Mouse (Mus musculus) liver, embryonic 16.5 days (tissue): ENCODE data around the gene Ogdh. TPM values are rescaled to one million over a fixed set of nuclear protein-coding genes. Genes with fewer than 3 reads are reported as not detected.

Experiments
- ATAC-seq: fragments of 200-750 bp; cut with Nextera tagmentation; 2 replicates; pipeline ENCODE4 v1.8.0; 2017; ENCODE audit warnings: low read depth, mild to moderate bottlenecking, moderate number of reproducible peaks, moderate library complexity
- H3K27ac ChIP-seq: fragments of 300-500 bp; sonication (generic); 2 replicates; pipeline ENCODE4 v1.5.1; 2014; ENCODE audit warnings: mild to moderate bottlenecking, low read length
- H3K27me3 ChIP-seq: fragments of 300-500 bp; sonication (generic); 2 replicates; pipeline ENCODE4 v1.6.1; 2014; ENCODE audit warnings: low read depth, low read length, mixed read lengths; ENCODE audit not compliant: control insufficient read depth, insufficient read depth
- H3K36me3 ChIP-seq: fragments of 300-500 bp; sonication (generic); 2 replicates; pipeline ENCODE4 v1.6.1; 2014; ENCODE audit warnings: mild to moderate bottlenecking; ENCODE audit not compliant: control insufficient read depth, insufficient read depth
- H3K4me1 ChIP-seq: fragments of 300-500 bp; sonication (generic); 2 replicates; pipeline ENCODE4 v1.6.1; 2014; ENCODE audit warnings: low read depth, low read length, mixed read lengths; ENCODE audit not compliant: control insufficient read depth
- H3K4me2 ChIP-seq: fragments of 300-500 bp; sonication (generic); 2 replicates; pipeline ENCODE4 v1.6.1; 2014; ENCODE audit warnings: low read depth, low read length, mixed read lengths
- H3K4me3 ChIP-seq: fragments of 300-500 bp; sonication (generic); 2 replicates; pipeline ENCODE4 v1.5.1; 2014; ENCODE audit warnings: low read depth, mild to moderate bottlenecking, low read length
- H3K9ac ChIP-seq: fragments of 300-500 bp; sonication (generic); 2 replicates; pipeline ENCODE4 v1.6.1; 2014; ENCODE audit warnings: low read depth, low read length
- H3K9me3 ChIP-seq: fragments of 300-500 bp; sonication (generic); replicated peaks from 2 replicates; pipeline ENCODE4 v1.6.1; 2016; ENCODE audit warnings: low read length; ENCODE audit not compliant: control insufficient read depth
- WGBS: fragments of 180-500 bp; shearing (Covaris S2); extraction: QIAGEN DNeasy Blood & Tissue Kit; methylation state at CpG from one replicate; pipeline ENCODE4 v1.1.7; 2014; ENCODE audit not compliant: insufficient replicate concordance; 5-methylcytosine and 5-hydroxymethylcytosine counted together
- microRNA-seq: library from miRNA; unstranded; fragments of <30 nt; microRNA quantifications from one replicate; pipeline ENCODE4, GENCODE M21; 2016
- polyA plus RNA-seq: library from polyadenylated mRNA; unstranded; fragments of >200 nt; fragmentation: Nextera tagmentation; extraction: Ambion mirVana; gene quantifications from 2 replicates; pipeline ENCODE4 v1.2.1, GENCODE M21; 2015

The Ogdh gene
- polyA plus RNA-seq, 1 experiment from 2014 or later, result 93.8 TPM

GRCm38 (mm10) chr11:6403830-6404405 lies 112.5 kb downstream of the Ogdh start:
- Histone ChIP-seq H3K27ac (no peak overlapping the region), H3K4me1 (peaks cover 5% of the 10 kb centered on the region; the same call in 1 of the 2 replicates), H3K27me3 (no peaks in the 10 kb centered on the region), H3K9ac (no peak overlapping the region), H3K36me3 (peaks cover 40% of the 10 kb centered on the region), H3K9me3 (no peaks in the 10 kb centered on the region), H3K4me2 (no peak overlapping the region), H3K4me3 (no peak overlapping the region)
- no peak for ATAC-seq
- WGBS, result 88% methylated on average over 5 of the region's 5 CpGs

GRCm38 (mm10) chr11:6404699-6405566 lies 113.5 kb downstream of the Ogdh start:
- Histone ChIP-seq H3K27ac (no peak overlapping the region), H3K9ac (no peak overlapping the region), H3K4me2 (no peak overlapping the region), H3K4me3 (no peak overlapping the region), H3K9me3 (no peaks in the 10 kb centered on the region), H3K4me1 (peaks cover 5% of the 10 kb centered on the region; the same call in 1 of the 2 replicates), H3K27me3 (no peaks in the 10 kb centered on the region), H3K36me3 (peaks cover 36% of the 10 kb centered on the region)
- no peak for ATAC-seq
- 80% methylated on average over 9 of the region's 9 CpGs for WGBS

GRCm38 (mm10) chr11:6405591-6406081 lies 114.2 kb downstream of the Ogdh start:
- Histone ChIP-seq H3K4me2 (no peak overlapping the region), H3K27me3 (no peaks in the 10 kb centered on the region), H3K27ac (no peak overlapping the region), H3K9ac (no peak overlapping the region), H3K4me3 (no peak overlapping the region), H3K4me1 (peaks cover 5% of the 10 kb centered on the region; the same call in 1 of the 2 replicates), H3K36me3 (peaks cover 36% of the 10 kb centered on the region), H3K9me3 (no peaks in the 10 kb centered on the region)
- 77% methylated on average over 4 of the region's 4 CpGs for WGBS
- ATAC-seq, result no peak

Small RNA genes lying within 50 kb of the gene (microRNA-seq; reads per million reads assigned to microRNA genes)
- not detected for gene Mir7651

Other genes starting within 250 kb of the Ogdh start
- gene Camk2b, start 225.3 kb upstream of the Ogdh start, polyA plus RNA-seq, result 1.1 and 1.4 TPM in 2 replicates
- 0.07 and 0.09 TPM in 2 replicates for gene A730071L15Rik, start 91.6 kb upstream of the Ogdh start, polyA plus RNA-seq
- gene Nudcd3, start 91.2 kb upstream of the Ogdh start, polyA plus RNA-seq, result 11.1 and 11.5 TPM in 2 replicates
- 0.05 and 0.26 TPM in 2 replicates for gene Npc1l1, start 61.5 kb upstream of the Ogdh start, polyA plus RNA-seq
- gene Ddx56, start 23.9 kb upstream of the Ogdh start, polyA plus RNA-seq, result 40.2 and 42.1 TPM in 2 replicates
- gene Tmed4, start 16.8 kb upstream of the Ogdh start, polyA plus RNA-seq, result 40.7 and 42.5 TPM in 2 replicates
- 3.3 and 3.7 TPM in 2 replicates for gene Zmiz2, start 97.4 kb downstream of the Ogdh start, polyA plus RNA-seq
- gene Ppia, start 123.8 kb downstream of the Ogdh start, polyA plus RNA-seq, result 2,023 and 2,306 TPM in 2 replicates
- 116 and 120 TPM in 2 replicates for gene H2afv, start 152.8 kb downstream of the Ogdh start, polyA plus RNA-seq
- 7.3 TPM in 2 replicates for gene Purb, start 184.3 kb downstream of the Ogdh start, polyA plus RNA-seq
- 8.5 and 8.7 TPM in 2 replicates for gene Myo1g, start 229.3 kb downstream of the Ogdh start, polyA plus RNA-seq